Mouse (Mus musculus) kidney, postnatal 0 days (tissue): ENCODE data around the gene Kifc1. TPM values are rescaled to one million over a fixed set of nuclear protein-coding genes. Genes with fewer than 3 reads are reported as not detected.

Experiments used
- ATAC-seq: fragments of 200-750 bp; cut with Nextera tagmentation; replicated peaks from 2 replicates; pipeline ENCODE4 v1.8.0; 2017; ENCODE audit warnings: low read depth, moderate number of reproducible peaks, moderate TSS enrichment, moderate library complexity; ENCODE audit not compliant: low FRiP score
- DNase-seq: peaks from one replicate; pipeline ENCODE4 v3.0.0-alpha.2; 2016; ENCODE audit warnings: low spot score
- H3K27ac ChIP-seq: fragments of 300-500 bp; sonication (generic); 2 replicates; pipeline ENCODE4 v1.5.1; 2014; ENCODE audit warnings: mild to moderate bottlenecking
- H3K27me3 ChIP-seq: fragments of 300-500 bp; sonication (generic); 2 replicates; pipeline ENCODE4 v1.6.1; 2014; ENCODE audit warnings: low read length, mixed read lengths; ENCODE audit not compliant: insufficient read depth
- H3K36me3 ChIP-seq: fragments of 300-500 bp; sonication (generic); 2 replicates; pipeline ENCODE4 v1.6.1; 2014; ENCODE audit warnings: low read length, mixed read lengths; ENCODE audit not compliant: insufficient read depth
- H3K4me1 ChIP-seq: fragments of 300-500 bp; sonication (generic); replicated peaks from 2 replicates; pipeline ENCODE4 v1.6.1; 2014; ENCODE audit warnings: antibody characterized with exemption, low read length, mixed read lengths; ENCODE audit not compliant: insufficient read depth
- H3K4me2 ChIP-seq: fragments of 300-500 bp; sonication (generic); 2 replicates; pipeline ENCODE4 v1.6.1; 2014; ENCODE audit warnings: mild to moderate bottlenecking, low read length, moderate library complexity, mixed read lengths
- H3K4me3 ChIP-seq: fragments of 300-500 bp; sonication (generic); replicated peaks from 2 replicates; pipeline ENCODE4 v1.5.1; 2014; ENCODE audit warnings: low read depth, low read length
- H3K9ac ChIP-seq: fragments of 300-500 bp; sonication (generic); 2 replicates; pipeline ENCODE4 v1.6.1; 2014; ENCODE audit warnings: low read depth, low read length
- H3K9me3 ChIP-seq: fragments of 300-500 bp; sonication (generic); replicated peaks from 2 replicates; pipeline ENCODE4 v1.6.1; 2016; ENCODE audit warnings: low read length, inconsistent platforms, mixed read lengths
- CTCF ChIP-seq: IDR thresholded peaks from 2 replicates; pipeline ENCODE4 v1.5.1; 2016; ENCODE audit warnings: antibody characterized with exemption, low read depth, mild to moderate bottlenecking, moderate library complexity
- WGBS: fragments of 180-500 bp; shearing (Covaris S2); extraction: QIAGEN DNeasy Blood & Tissue Kit; methylation state at CpG from one replicate; pipeline ENCODE4 v1.1.7; 2014; 5-methylcytosine and 5-hydroxymethylcytosine counted together
- microRNA-seq: library from miRNA; unstranded; fragments of <30 nt; microRNA quantifications from one replicate; pipeline ENCODE4, GENCODE M21; 2016
- polyA plus RNA-seq: library from polyadenylated mRNA; unstranded; fragments of >200 nt; fragmentation: Nextera tagmentation; extraction: Ambion mirVana; gene quantifications from 2 replicates; pipeline ENCODE4 v1.2.1, GENCODE M21; 2015

Gene Kifc1
- polyA plus RNA-seq, 1 experiment from 2014 or later: 3.4 TPM

- TF ChIP-seq CTCF: no peak
- no peaks in the 10 kb centered on the region for H3K27me3 ChIP-seq
- DNase-seq (no peak), ATAC-seq (no peak)
- peaks cover 6% of the 10 kb centered on the region for H3K36me3 ChIP-seq
- peak overlapping the region; percentile 74 for H3K4me2 ChIP-seq
- no peaks in the 10 kb centered on the region for H3K9me3 ChIP-seq
- no peak overlapping the region for H3K27ac ChIP-seq
- WGBS: 51% methylated on average over 1 of the region's 1 CpGs
- H3K9ac ChIP-seq: no peak overlapping the region
- H3K4me1 ChIP-seq: no peaks in the 10 kb centered on the region; the same call in 1 of the 2 replicates
- no peak overlapping the region for H3K4me3 ChIP-seq
These were observed 46.3 kb downstream of the Kifc1 start for GRCm38 (mm10) chr17:33844196-33844595.

- Histone ChIP-seq H3K9ac (peak within 1 kb of the TSS; percentile 73), H3K9me3 (no peaks in the 10 kb centered on the region), H3K4me1 (no peaks in the 10 kb centered on the region; the same call in 1 of the 2 replicates), H3K27ac (peak within 1 kb of the TSS; percentile 80), H3K4me2 (peak within 1 kb of the TSS; percentile 74), H3K36me3 (peaks cover 3% of the 10 kb centered on the region), H3K4me3 (peak within 1 kb of the TSS; percentile 91), H3K27me3 (no peaks in the 10 kb centered on the region)
- ATAC-seq: peak; percentile 87
- peak; percentile 95 for DNase-seq
- peak; percentile 31 for TF ChIP-seq CTCF
- under 1% methylated on average over 45 of the region's 45 CpGs for WGBS
These were observed 47.3 kb downstream of the Kifc1 start, which contains the start of gene Cd320 for GRCm38 (mm10) chr17:33842966-33843795. Cd320 (plus strand) TSS chr17:33843091.

- ATAC-seq (no peak), DNase-seq (no peak)
- Histone ChIP-seq H3K36me3 (peaks cover 38% of the 10 kb centered on the region), H3K27ac (no peak overlapping the region), H3K9me3 (no peaks in the 10 kb centered on the region), H3K4me2 (no peak overlapping the region), H3K27me3 (no peaks in the 10 kb centered on the region), H3K4me3 (no peak overlapping the region), H3K9ac (no peak overlapping the region), H3K4me1 (peaks cover 14% of the 10 kb centered on the region; the same call in 1 of the 2 replicates)
- WGBS: 92% methylated on average over 10 of the region's 10 CpGs
- TF ChIP-seq CTCF: no peak
These were observed 60.9 kb downstream of the Kifc1 start for GRCm38 (mm10) chr17:33829561-33829960.

- H3K4me3 ChIP-seq: no peak overlapping the region
- peak; percentile 60 for DNase-seq
- H3K9me3 ChIP-seq: no peaks in the 10 kb centered on the region
- WGBS: 49% methylated on average over 2 of the region's 2 CpGs
- no peak for TF ChIP-seq CTCF
- no peak for ATAC-seq
- H3K9ac ChIP-seq: no peak overlapping the region
- peaks cover 14% of the 10 kb centered on the region; the same call in 1 of the 2 replicates for H3K4me1 ChIP-seq
- peak overlapping the region; percentile 25; the same call in 1 of the 2 replicates for H3K27ac ChIP-seq
- H3K4me2 ChIP-seq: no peak overlapping the region
- no peaks in the 10 kb centered on the region for H3K27me3 ChIP-seq
- H3K36me3 ChIP-seq: peaks cover 31% of the 10 kb centered on the region
These were observed 61.6 kb downstream of the Kifc1 start for GRCm38 (mm10) chr17:33828892-33829291.

GRCm38 (mm10) chr17:33826850-33827249 is 63.6 kb downstream of the Kifc1 start:
- H3K36me3 ChIP-seq: peaks cover 16% of the 10 kb centered on the region
- no peak overlapping the region for H3K27ac ChIP-seq
- peaks cover 22% of the 10 kb centered on the region for H3K4me1 ChIP-seq
- peak; percentile 96 for TF ChIP-seq CTCF
- H3K9ac ChIP-seq: no peak overlapping the region
- no peaks in the 10 kb centered on the region for H3K27me3 ChIP-seq
- H3K9me3 ChIP-seq: no peaks in the 10 kb centered on the region
- WGBS: 0% methylated on average over 3 of the region's 3 CpGs
- H3K4me3 ChIP-seq: no peak overlapping the region
- H3K4me2 ChIP-seq: no peak overlapping the region
- ATAC-seq (no peak), DNase-seq (peak; percentile 92)

Small RNA genes lying within 50 kb of the gene (microRNA-seq; reads per million reads assigned to microRNA genes)
- not detected for gene Gm27740

Other genes starting within 250 kb of the Kifc1 start
- gene Hnrnpm, start 203.8 kb downstream of the Kifc1 start, polyA plus RNA-seq: 248 and 273 TPM in 2 replicates
- gene March2, start 172.0 kb downstream of the Kifc1 start, polyA plus RNA-seq: 61.7 and 64.9 TPM in 2 replicates
- gene Rab11b, start 130.1 kb downstream of the Kifc1 start, polyA plus RNA-seq: 207 and 216 TPM in 2 replicates
- gene Angptl4, start 108.8 kb downstream of the Kifc1 start, polyA plus RNA-seq: 51.4 and 58.9 TPM in 2 replicates
- gene Kank3, start 80.1 kb downstream of the Kifc1 start, polyA plus RNA-seq: 57.5 and 70.4 TPM in 2 replicates
- 1,262 and 1,465 TPM in 2 replicates for gene Rps28, start 66.1 kb downstream of the Kifc1 start, polyA plus RNA-seq
- gene Ndufa7, start 66.1 kb downstream of the Kifc1 start, polyA plus RNA-seq: 574 and 620 TPM in 2 replicates
- 101 and 109 TPM in 2 replicates for gene Cd320, start 47.6 kb downstream of the Kifc1 start, polyA plus RNA-seq
- gene Gm7029, start 16.8 kb downstream of the Kifc1 start, polyA plus RNA-seq: not detected in 2 replicates
- 0.29 TPM in 1 of 2 replicates, not detected in the other for gene Platr17, start 14.5 kb upstream of the Kifc1 start, polyA plus RNA-seq
- 33.4 and 39.5 TPM in 2 replicates for gene Daxx, start 18.8 kb upstream of the Kifc1 start, polyA plus RNA-seq
- gene Tapbp, start 25.2 kb upstream of the Kifc1 start, polyA plus RNA-seq: 50.6 and 53.2 TPM in 2 replicates
- gene Zbtb22, start 25.2 kb upstream of the Kifc1 start, polyA plus RNA-seq: 19.8 TPM in 2 replicates
- 22.2 TPM in 2 replicates for gene Rgl2, start 38.9 kb upstream of the Kifc1 start, polyA plus RNA-seq
- gene Pfdn6, start 49.7 kb upstream of the Kifc1 start, polyA plus RNA-seq: 147 and 150 TPM in 2 replicates
- gene Wdr46, start 50.0 kb upstream of the Kifc1 start, polyA plus RNA-seq: 20.1 and 20.3 TPM in 2 replicates
- 6.7 and 8.1 TPM in 2 replicates for gene B3galt4, start 60.8 kb upstream of the Kifc1 start, polyA plus RNA-seq
- 37.7 and 40.7 TPM in 2 replicates for gene Vps52, start 65.2 kb upstream of the Kifc1 start, polyA plus RNA-seq
- gene Rps18, start 65.3 kb upstream of the Kifc1 start, polyA plus RNA-seq: 2,059 and 2,304 TPM in 2 replicates
- 76.0 and 82.2 TPM in 2 replicates for gene H2-K1, start 109.7 kb upstream of the Kifc1 start, polyA plus RNA-seq
- 17.9 and 23.3 TPM in 2 replicates for gene Ring1, start 134.0 kb upstream of the Kifc1 start, polyA plus RNA-seq
- gene H2-Ke6, start 137.4 kb upstream of the Kifc1 start, polyA plus RNA-seq: 64.9 and 65.7 TPM in 2 replicates
- gene Slc39a7, start 141.0 kb upstream of the Kifc1 start, polyA plus RNA-seq: 149 and 165 TPM in 2 replicates
- gene Rxrb, start 141.2 kb upstream of the Kifc1 start, polyA plus RNA-seq: 42.3 and 46.1 TPM in 2 replicates
- gene Col11a2, start 148.8 kb upstream of the Kifc1 start, polyA plus RNA-seq: 1.4 and 1.6 TPM in 2 replicates
- 0.83 and 0.95 TPM in 2 replicates for gene H2-Oa, start 201.7 kb upstream of the Kifc1 start, polyA plus RNA-seq
- gene H2-DMa, start 228.9 kb upstream of the Kifc1 start, polyA plus RNA-seq: 18.6 and 20.6 TPM in 2 replicates
- 90.2 and 100 TPM in 2 replicates for gene Brd2, start 232.0 kb upstream of the Kifc1 start, polyA plus RNA-seq